Comparison of ENCODE assay signal across 18 mouse cellular contexts in the genomic region with DNA sequence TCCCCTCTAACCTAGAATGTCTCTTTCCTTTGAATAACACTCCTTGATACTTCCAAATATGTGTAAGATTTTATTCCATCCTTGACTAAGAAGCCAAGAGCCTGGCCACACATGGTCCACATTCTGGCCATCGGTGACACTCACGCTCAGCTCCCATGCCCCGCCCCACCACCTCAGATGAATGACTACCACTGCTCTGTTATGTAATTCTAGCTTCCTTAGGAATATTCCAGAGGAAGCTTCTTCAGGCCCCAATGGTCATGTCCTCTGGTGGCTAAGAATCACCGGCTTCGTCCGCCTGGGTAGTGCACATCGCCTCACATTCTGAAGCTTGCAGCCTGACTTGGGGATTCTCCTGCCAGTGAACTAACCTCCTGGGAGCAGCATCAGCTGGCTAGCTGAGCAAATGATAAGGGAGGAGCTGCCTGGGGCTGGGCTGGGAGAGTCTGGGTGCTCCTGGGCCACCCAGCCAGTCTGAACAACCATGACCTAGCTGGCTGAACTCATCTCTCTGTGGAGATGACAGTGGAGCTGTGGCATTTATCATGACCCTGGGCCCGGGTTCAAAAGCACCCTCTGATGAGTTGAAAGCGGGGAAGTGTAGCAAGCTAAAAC.
DNase-seq lines count a peak whose midpoint lies in the region; ATAC-seq and TF ChIP-seq lines count a peak whose summit lies in the region.
"Had no signal": no experiment of that assay in that cellular context is flagged by ENCODE, and none has a peak within 500 bp of the region (broad histone marks: within the 10 kb centered on the region; RNA-seq: fewer than 3 reads in every experiment).

No protein-coding gene starts in this region.

- no peak overlapping the region for H3K9ac ChIP-seq in heart, embryonic 11.5 days (ENCODE audit: low read depth, low read length)
- H3K9ac ChIP-seq in forebrain, embryonic 11.5 days (ENCODE audit: low read length): no peak overlapping the region
- H3K9ac ChIP-seq: embryonic facial prominence, embryonic 13.5 days; forebrain, postnatal 0 days; hindbrain, embryonic 15.5 days; liver, embryonic 15.5 days had no signal

- no peak for ATAC-seq in heart, embryonic 11.5 days (replicated peaks; ENCODE audit: insufficient number of reproducible peaks, low FRiP score, low TSS enrichment)
- no peak for ATAC-seq in forebrain, embryonic 11.5 days (replicated peaks; ENCODE audit: low FRiP score)
- ATAC-seq: forebrain, postnatal 0 days; intestine, embryonic 16.5 days had no signal

- H3K4me2 ChIP-seq in heart, embryonic 11.5 days: no peak overlapping the region
- no peak overlapping the region for H3K4me2 ChIP-seq in forebrain, embryonic 11.5 days (ENCODE audit: low read depth, low read length, severe bottlenecking)
- H3K4me2 ChIP-seq: embryonic facial prominence, embryonic 13.5 days; hindbrain, embryonic 15.5 days; liver, embryonic 15.5 days had no signal

- H3K36me3 ChIP-seq in heart, embryonic 11.5 days (ENCODE audit: control insufficient read depth, insufficient read depth, low read length): no peaks in the 10 kb centered on the region
- H3K36me3 ChIP-seq in forebrain, embryonic 11.5 days (ENCODE audit: control insufficient read depth, insufficient read depth, low read length): no peaks in the 10 kb centered on the region
- H3K36me3 ChIP-seq: embryonic facial prominence, embryonic 13.5 days; hindbrain, embryonic 15.5 days; liver, embryonic 15.5 days had no signal

- H3K27ac ChIP-seq in heart, embryonic 11.5 days (ENCODE audit: low read depth, low read length): no peak overlapping the region
- H3K27ac ChIP-seq in gastrocnemius, adult 2 months: no peak overlapping the region
- H3K27ac ChIP-seq in forebrain, embryonic 11.5 days (ENCODE audit: low read depth, low read length): no peak overlapping the region
- H3K27ac ChIP-seq: embryonic facial prominence, embryonic 13.5 days; hindbrain, embryonic 15.5 days; liver, embryonic 15.5 days had no signal

- no peak for TF ChIP-seq CTCF in gastrocnemius, adult 2 months (IDR thresholded peaks at IDR 0.05)

- no peak overlapping the region for H3K4me3 ChIP-seq in heart, embryonic 11.5 days (ENCODE audit: low read depth, low read length)
- H3K4me3 ChIP-seq in gastrocnemius, adult 2 months: no peak overlapping the region
- H3K4me3 ChIP-seq in forebrain, embryonic 11.5 days (ENCODE audit: low read depth, low read length): no peak overlapping the region
- H3K4me3 ChIP-seq: embryonic facial prominence, embryonic 13.5 days; hindbrain, embryonic 15.5 days; liver, embryonic 15.5 days; megakaryocyte, embryonic 14.5 days had no signal

- no peaks in the 10 kb centered on the region for H3K27me3 ChIP-seq in heart, embryonic 11.5 days (ENCODE audit: control insufficient read depth, insufficient read depth, low read length)
- H3K27me3 ChIP-seq in forebrain, embryonic 11.5 days (ENCODE audit: control insufficient read depth, insufficient read depth, low read length): no peaks in the 10 kb centered on the region
- H3K27me3 ChIP-seq: embryonic facial prominence, embryonic 13.5 days; hindbrain, embryonic 15.5 days; liver, embryonic 15.5 days; megakaryocyte, embryonic 14.5 days had no signal

- H3K4me1 ChIP-seq in heart, embryonic 11.5 days (ENCODE audit: control insufficient read depth, insufficient read depth, low read length): no peaks in the 10 kb centered on the region; the same call in 1 of the 2 replicates
- H3K4me1 ChIP-seq in forebrain, embryonic 11.5 days (replicated peaks; ENCODE audit: control insufficient read depth, insufficient read depth, low read length): no peaks in the 10 kb centered on the region
- H3K4me1 ChIP-seq: liver, embryonic 15.5 days; megakaryocyte, embryonic 14.5 days had no signal

- no peaks in the 10 kb centered on the region for H3K9me3 ChIP-seq in heart, embryonic 11.5 days (replicated peaks; ENCODE audit: control insufficient read depth, low read length)
- no peaks in the 10 kb centered on the region for H3K9me3 ChIP-seq in forebrain, embryonic 11.5 days (ENCODE audit: control insufficient read depth, low read length)
- H3K9me3 ChIP-seq: embryonic facial prominence, embryonic 13.5 days; hindbrain, embryonic 15.5 days; liver, embryonic 15.5 days had no signal

- 84% methylated on average over 9 of the region's 9 CpGs for WGBS in heart, embryonic 11.5 days (ENCODE audit: insufficient replicate concordance)
- 96% methylated on average over 9 of the region's 9 CpGs for WGBS in forebrain, embryonic 11.5 days

- intact Hi-C loops in gastrocnemius, adult 2 months (cut with DNase I): no loop called here

- peak; percentile 8 for DNase-seq in heart, postnatal 4 days
- peak; percentile 14 for DNase-seq in adrenal gland, postnatal 14 days
- DNase-seq in gastrocnemius, adult 2 months: peak; percentile 58
- peak; percentile 37 for DNase-seq in kidney, postnatal 14 days
- no peak for DNase-seq in forebrain, embryonic 11.5 days (ENCODE audit: low spot score)
- DNase-seq in layer of hippocampus, adult 11-12 months (ENCODE audit: low spot score): no peak
- DNase-seq: cerebellum, adult 8-10 months; forebrain, postnatal 0 days; layer of hippocampus, adult 9-11 months; lung, postnatal 10 days; spleen, adult 18-20 months; thymus, postnatal 14 days had no signal

Comparison
In these comparisons a context has a peak if more than half of its experiments do, and no peak if none do; other contexts are left out.
1. DNase-seq: peak in heart, postnatal 4 days (single experiment), adrenal gland, postnatal 14 days (single experiment), gastrocnemius, adult 2 months (single experiment) and kidney, postnatal 14 days (single experiment); none in forebrain, embryonic 11.5 days (single experiment) and layer of hippocampus, adult 11-12 months (single experiment).